Mouse (Mus musculus): ENCODE measurements around the gene Jaml.

DNA sequence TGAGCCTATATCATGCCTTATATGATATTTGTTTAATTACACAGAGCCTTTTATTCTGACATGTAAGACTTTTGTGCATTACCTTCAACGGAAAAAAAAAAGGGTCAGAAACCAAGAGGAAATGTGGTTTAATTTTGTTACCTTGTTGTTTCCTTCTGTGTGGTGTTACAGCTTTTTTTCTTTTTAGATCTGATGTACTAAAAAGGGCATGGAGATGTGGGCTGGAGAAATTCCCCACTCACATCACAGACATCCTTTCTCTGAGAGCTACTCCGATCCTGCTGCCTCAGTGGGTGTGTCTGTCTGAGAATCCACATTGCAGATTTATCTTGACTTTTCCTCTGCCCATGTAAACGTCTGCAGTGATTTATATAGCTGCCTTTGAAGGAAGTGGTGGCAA, 16.3 kb upstream of the Jaml start:
- TF ChIP-seq CHD2 (IDR thresholded peaks at IDR 0.05; ENCODE audit: low read depth, low read length) (no peak), ZNF384 (IDR thresholded peaks at IDR 0.05; ENCODE audit: low read depth, low read length) (no peak), ZC3H11A (IDR thresholded peaks at IDR 0.05; ENCODE audit: borderline replicate concordance, low read depth, low read length) (no peak), MAFK (IDR thresholded peaks at IDR 0.05; ENCODE audit: insufficient read depth, low read depth, low read length) (no peak), HCFC1 (IDR thresholded peaks at IDR 0.05; ENCODE audit: borderline replicate concordance, insufficient read depth, low read length) (no peak)
